Mouse (Mus musculus): Measurements from ENCODE around the gene Fus.

- TF ChIP-seq CTCF (IDR thresholded peaks at IDR 0.05; ENCODE audit: borderline replicate concordance, extremely low read depth, insufficient read depth, insufficient read length) (no peak), POLR2A (IDR thresholded peaks at IDR 0.05; ENCODE audit: borderline replicate concordance, extremely low read depth, insufficient read depth, insufficient read length, poor library complexity, severe bottlenecking) (no peak)
Measured at GRCm38 (mm10) chr7:127923714-127924113, 43.5 kb upstream of the Fus start.

All from brain, embryonic 14.5 days (tissue).